Mouse (Mus musculus): Measurements from ENCODE around the gene Ccdc89. TPM values are rescaled to one million over a fixed set of nuclear protein-coding genes. Genes with fewer than 3 reads are reported as not detected.

The Ccdc89 gene
- total RNA-seq (2014; fragmentation: Nextera tagmentation) (0.22 TPM in 1 of 2 replicates, not detected in the other), total RNA-seq (2017) (not detected in 2 replicates)

DNA sequence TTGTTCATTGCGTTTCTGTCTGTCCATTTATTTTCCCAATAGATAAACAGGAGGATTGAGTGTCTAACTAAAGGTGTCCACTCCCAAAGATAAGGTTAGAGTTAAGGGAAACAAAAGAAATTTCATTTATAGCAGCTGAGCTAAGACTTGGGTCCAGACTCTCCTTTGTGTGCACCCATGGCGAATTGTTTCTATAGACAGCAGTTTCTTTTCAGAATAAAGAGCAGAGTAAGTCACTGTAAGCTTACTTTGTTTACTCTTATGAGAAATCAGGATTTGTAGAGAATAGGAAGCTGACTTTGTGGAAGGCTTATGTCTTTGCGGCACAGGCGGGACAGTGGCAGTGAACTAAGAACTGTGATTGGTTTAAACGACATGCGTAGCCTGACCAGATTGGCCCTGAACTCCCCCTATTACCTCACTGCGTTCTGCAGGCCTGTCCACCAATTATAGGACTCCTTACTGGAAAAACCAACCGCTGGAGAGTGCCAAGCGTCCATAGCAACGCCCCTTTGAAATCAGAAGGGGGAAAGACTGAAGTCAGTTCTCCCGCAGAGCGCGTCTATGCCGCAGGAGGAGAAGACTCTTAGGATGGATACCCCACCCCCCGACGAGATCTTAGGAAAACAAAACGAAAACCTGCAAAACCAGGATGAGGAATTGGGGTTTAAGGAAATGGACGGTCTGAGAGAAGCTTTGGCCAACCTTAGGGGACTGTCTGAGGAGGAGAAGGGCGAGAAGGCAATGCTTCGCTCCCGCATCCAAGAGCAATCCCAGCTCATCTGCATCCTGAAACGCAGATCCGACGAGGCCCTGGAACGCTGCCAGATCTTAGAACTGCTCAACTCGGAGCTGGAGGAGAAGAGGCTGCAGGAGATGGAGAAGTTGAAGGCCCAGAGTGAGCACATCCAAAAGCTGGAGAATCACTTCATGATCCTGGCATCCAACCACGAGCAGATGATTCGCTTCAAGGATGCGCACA lies at the start of gene Ccdc89:
Gene Ccdc89 (plus strand): TSS at position 558 of the 982 bp plus-strand sequence.
- ATAC-seq (replicated peaks; ENCODE audit: low FRiP score, low TSS enrichment, poor library complexity, severe bottlenecking) = peak; percentile 99

- ATAC-seq (replicated peaks; ENCODE audit: low FRiP score, low TSS enrichment, poor library complexity, severe bottlenecking) = no peak
Observed at GRCm38 (mm10) chr7:90384411-90384810, 42.0 kb upstream of the Ccdc89 start.

DNA sequence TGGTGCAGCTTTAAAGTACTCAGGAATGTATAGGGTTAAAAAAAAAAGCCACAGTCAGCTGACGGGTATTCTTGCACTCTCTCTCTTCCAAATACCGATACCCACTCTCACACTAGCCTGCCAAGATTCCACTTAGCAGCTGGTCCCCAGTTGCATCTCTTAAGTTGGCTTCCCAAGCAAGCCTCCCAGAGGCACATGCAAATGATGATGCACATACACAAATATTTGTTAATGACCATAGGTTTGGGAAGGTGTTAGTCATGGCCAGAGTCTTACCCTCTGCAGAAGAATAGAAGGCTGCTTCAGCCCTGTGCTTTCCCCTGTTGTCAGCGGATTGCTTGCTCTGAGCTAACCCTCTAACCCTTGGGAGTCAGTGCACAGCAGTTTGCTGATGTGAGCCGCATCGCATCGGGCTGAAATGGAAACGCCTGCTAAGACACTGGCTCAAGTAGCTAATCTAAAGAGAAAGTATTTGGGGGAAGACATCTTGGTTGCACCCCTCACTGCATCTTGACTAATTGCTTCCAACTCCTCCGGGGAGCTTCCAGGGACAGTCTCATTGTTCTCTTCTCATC lies 39.4 kb upstream of the Ccdc89 start:
- no peak for ATAC-seq (replicated peaks; ENCODE audit: low FRiP score, low TSS enrichment, poor library complexity, severe bottlenecking)

- no peak for ATAC-seq (replicated peaks; ENCODE audit: low FRiP score, low TSS enrichment, poor library complexity, severe bottlenecking)
Observed at GRCm38 (mm10) chr7:90389765-90390164, 36.6 kb upstream of the Ccdc89 start.

- ATAC-seq (replicated peaks; ENCODE audit: low FRiP score, low TSS enrichment, poor library complexity, severe bottlenecking) = no peak
Observed at GRCm38 (mm10) chr7:90395073-90395472, 31.3 kb upstream of the Ccdc89 start.

DNA sequence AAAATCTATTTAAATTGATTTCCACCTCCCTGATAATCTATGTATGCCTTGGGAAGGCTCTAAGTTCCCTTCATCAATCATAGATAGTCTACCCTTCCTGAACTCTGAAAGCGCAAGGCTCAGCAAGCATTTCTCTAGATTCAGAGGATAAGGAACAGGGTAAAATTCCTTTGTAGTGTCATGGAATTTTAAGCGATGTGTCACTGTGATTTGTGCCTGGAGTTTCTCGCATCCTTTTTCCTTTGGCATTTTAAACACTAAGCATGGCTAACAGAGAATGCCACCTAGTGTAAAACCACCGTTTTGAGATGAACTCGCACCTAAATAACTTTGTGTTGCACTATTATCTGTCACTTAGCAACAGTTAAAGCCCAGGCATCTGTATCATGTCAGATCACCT lies 30.4 kb upstream of the Ccdc89 start:
- no peak for ATAC-seq (replicated peaks; ENCODE audit: low FRiP score, low TSS enrichment, poor library complexity, severe bottlenecking)

GRCm38 (mm10) chr7:90409934-90410333 lies 16.4 kb upstream of the Ccdc89 start:
- peak; percentile 67; the same call in 1 of the 2 replicates for ATAC-seq (replicated peaks; ENCODE audit: low FRiP score, low TSS enrichment, poor library complexity, severe bottlenecking)

- ATAC-seq (replicated peaks; ENCODE audit: low FRiP score, low TSS enrichment, poor library complexity, severe bottlenecking) = no peak
Observed at GRCm38 (mm10) chr7:90427006-90427405, 629 bp downstream of the Ccdc89 start.

- ATAC-seq (replicated peaks; ENCODE audit: low FRiP score, low TSS enrichment, poor library complexity, severe bottlenecking) = no peak
Observed at GRCm38 (mm10) chr7:90432221-90432620, 5.8 kb downstream of the Ccdc89 start.

- no peak for ATAC-seq (replicated peaks; ENCODE audit: low FRiP score, low TSS enrichment, poor library complexity, severe bottlenecking)
Observed at GRCm38 (mm10) chr7:90440044-90440443, 13.7 kb downstream of the Ccdc89 start.

DNA sequence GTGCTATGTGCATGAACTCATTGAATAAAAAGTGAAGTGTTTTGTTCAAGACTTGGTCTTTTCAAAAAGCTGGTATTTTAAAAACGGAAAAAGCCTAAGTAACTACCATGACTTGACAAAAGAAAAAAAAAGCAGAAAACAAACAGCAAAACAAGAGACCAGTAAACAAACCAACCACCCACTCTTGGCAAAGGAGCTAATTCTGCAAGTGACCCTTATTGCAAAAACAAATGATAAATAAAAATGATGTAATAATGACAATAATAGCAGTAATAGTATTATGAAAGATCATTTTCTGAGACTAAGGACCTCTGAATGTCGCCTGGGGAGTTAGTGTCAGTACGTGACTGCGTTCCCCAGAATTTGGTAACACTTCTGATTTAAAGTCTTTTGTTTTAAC lies 15.7 kb downstream of the Ccdc89 start:
- ATAC-seq (replicated peaks; ENCODE audit: low FRiP score, low TSS enrichment, poor library complexity, severe bottlenecking) = 0 out of 2 replicates have a peak, but pooled peaks have one; percentile 5

DNA sequence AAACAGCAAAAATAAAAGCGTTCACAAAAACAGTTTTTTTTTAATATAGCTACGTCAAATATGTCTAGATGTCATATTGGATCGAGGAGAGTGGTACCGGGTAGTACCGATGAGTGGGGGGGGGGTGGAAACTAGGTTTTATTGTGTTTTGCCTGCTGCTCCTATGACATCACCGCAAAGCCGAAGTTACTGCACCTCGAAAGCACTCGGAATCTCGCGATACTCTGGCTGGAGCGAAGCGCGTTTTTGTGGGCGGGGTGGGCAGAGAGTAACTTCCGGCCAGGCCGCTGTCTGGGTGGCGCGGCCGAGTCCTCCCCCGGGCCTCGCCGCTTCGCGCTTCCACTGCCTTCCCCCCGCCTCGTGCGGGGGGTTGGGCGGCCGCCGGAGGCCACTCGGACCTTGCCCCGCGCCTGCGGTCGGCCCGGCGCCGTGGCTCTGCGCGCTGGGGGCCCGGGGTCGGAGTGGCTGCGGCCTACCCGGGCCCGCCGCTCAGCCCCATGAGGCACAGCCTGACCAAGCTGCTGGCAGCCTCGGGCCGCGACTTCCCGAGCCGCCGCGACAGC lies 16.2 kb downstream of the Ccdc89 start, which contains the start of gene Crebzf:
Gene Crebzf (plus strand): TSS at position 212 of the 563 bp plus-strand sequence.
- ATAC-seq (replicated peaks; ENCODE audit: low FRiP score, low TSS enrichment, poor library complexity, severe bottlenecking) = peak; percentile 95

DNA sequence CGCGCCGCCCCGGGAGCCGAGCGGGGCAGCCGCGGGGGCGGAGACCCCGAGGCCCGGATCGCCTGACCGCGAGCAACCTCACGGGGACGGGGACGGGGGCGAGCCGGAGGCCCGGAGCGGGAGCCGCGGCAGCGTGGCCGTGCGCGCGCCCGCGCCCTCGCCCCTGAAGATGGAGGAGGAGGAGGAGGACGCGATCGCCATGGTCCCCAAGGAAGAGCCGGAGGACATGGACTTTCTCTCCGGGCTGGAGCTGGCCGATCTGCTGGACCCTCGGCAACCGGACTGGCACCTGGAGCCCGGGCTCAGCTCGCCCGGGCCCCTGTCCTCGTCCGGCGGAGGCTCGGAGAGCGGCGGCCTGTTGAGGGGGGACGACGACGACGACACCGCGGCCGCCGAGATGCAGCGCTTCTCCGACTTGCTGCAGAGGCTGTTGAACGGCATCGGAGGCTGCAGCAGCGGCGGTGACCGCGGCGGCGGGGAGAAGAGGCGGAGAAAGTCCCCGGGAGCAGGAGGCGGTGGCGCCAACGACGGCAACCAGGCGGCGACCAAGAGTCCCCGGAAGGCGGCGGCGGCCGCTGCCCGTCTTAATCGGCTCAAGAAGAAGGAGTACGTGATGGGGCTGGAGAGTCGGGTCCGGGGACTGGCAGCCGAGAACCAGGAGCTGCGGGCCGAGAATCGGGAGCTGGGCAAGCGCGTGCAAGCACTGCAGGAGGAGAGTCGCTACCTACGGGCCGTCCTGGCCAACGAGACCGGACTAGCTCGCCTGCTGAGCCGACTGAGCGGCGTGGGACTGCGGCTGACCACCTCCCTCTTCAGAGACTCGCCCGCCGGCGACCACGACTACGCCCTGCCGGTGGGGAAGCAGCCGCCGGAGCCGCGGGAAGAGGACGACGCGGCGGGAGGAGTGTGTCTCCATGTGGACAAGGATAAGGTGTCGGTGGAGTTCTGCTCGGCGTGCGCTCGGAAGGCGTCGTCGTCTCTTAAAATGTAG lies 17.0 kb downstream of the Ccdc89 start:
- peak; percentile 53 for ATAC-seq (replicated peaks; ENCODE audit: low FRiP score, low TSS enrichment, poor library complexity, severe bottlenecking)

GRCm38 (mm10) chr7:90444206-90444605 lies 17.8 kb downstream of the Ccdc89 start:
- 0 out of 2 replicates have a peak, but pooled peaks have one; percentile 23 for ATAC-seq (replicated peaks; ENCODE audit: low FRiP score, low TSS enrichment, poor library complexity, severe bottlenecking)

- ATAC-seq (replicated peaks; ENCODE audit: low FRiP score, low TSS enrichment, poor library complexity, severe bottlenecking) = 0 out of 2 replicates have a peak, but pooled peaks have one; percentile 4
Observed at GRCm38 (mm10) chr7:90456149-90456844, 29.9 kb downstream of the Ccdc89 start.

DNA sequence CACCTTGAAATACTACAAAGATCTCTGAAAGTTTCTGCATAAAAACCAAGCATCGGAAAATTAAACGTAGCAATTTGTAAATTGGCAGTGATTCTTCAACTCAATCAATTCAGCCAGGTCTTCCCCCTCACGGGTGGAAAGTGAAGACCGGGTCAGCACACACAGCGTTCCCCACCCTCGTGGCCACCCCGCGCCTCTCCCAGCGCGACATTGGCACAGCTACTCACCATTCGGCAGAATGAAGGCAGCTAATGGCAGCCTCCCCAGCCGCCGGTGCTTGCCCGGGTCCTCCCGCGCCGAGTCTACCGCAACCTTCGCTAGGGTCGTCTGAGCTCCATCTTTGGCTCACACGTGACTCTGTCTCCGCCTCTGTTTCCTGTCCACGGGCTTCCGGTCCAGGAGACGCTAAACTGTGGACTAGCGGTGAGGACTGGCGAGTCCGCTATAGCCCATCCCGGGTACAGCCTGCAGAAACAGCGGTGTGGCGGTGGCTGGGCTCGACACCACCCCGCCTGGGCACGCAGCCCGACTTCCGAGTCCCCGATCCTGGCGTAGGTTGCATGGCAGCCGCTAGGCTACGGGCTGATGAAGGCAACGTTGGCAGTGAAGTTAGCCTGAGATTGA lies 30.6 kb downstream of the Ccdc89 start, which contains the start of gene Tmem126a:
Gene Tmem126a (minus strand): TSS at position 385 of the 624 bp plus-strand sequence.
- peak; percentile 95 for ATAC-seq (replicated peaks; ENCODE audit: low FRiP score, low TSS enrichment, poor library complexity, severe bottlenecking)

DNA sequence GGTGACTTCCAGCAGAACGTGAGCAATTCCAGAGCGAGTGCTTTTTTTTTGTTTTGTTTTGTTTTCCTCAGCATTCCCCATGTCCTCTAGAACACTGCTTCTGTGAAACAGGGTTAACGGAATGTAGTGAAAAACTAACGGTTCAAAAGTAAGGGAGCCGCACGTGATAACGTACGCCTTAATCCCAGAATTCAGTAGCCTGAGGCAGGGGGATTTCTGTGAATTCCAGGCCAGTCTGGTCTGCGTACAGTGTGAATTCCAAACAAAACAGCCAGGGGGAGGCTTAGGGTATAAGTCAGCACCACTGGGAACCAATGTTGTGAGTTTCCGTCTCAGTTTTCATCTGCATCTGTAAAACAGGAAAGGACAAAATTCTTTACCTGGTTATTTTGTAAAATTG lies 31.1 kb downstream of the Ccdc89 start:
- ATAC-seq (replicated peaks; ENCODE audit: low FRiP score, low TSS enrichment, poor library complexity, severe bottlenecking) = peak; percentile 21; the same call in 1 of the 2 replicates

DNA sequence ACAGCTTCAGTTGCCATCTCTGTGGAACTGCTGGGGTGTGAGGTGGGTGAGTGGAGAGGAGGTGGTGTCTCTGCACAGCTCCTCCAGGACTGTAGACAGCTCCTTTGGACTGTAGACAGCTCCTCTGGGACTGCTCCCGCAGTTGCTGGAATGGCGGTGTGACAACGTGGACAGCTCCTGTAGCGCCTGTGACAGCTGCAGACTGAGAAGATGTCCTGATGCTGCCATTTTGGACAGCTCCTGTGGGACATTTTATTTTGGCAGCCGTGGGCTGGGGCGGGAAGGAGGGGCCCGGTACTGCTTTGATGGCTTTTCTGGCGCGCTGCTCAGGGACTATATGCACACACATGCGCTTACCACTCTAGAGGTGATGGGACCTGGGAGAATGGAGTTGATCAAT lies 34.0 kb downstream of the Ccdc89 start:
- no peak for ATAC-seq (replicated peaks; ENCODE audit: low FRiP score, low TSS enrichment, poor library complexity, severe bottlenecking)

All from megakaryocyte-erythroid progenitor cell, adult 5-6 weeks (primary cell).